Mouse (Mus musculus) layer of hippocampus, adult 11-12 months (tissue): Measurements from ENCODE around the gene Cyp2a4.
"Not testable (repeated sequence)": the region's sequence is repeated elsewhere in the genome, so short reads cannot be mapped to it uniquely, and the experiment has no call there.

Experiments used
- DNase-seq: peaks from one replicate; pipeline ENCODE4 v3.0.0; 2022; ENCODE audit warnings: low spot score

Gene Cyp2a4

GRCm38 (mm10) chr7:26306926-26307325 lies at the start of gene Cyp2a4:
Cyp2a4 (plus strand) TSS chr7:26307169.
- DNase-seq = not testable (repeated sequence)

- DNase-seq = not testable (repeated sequence)
Observed at GRCm38 (mm10) chr7:26260034-26260433, 46.9 kb upstream of the Cyp2a4 start, which contains the start of gene Vmn1r184. Vmn1r184 (plus strand) TSS chr7:26260334.

DNA sequence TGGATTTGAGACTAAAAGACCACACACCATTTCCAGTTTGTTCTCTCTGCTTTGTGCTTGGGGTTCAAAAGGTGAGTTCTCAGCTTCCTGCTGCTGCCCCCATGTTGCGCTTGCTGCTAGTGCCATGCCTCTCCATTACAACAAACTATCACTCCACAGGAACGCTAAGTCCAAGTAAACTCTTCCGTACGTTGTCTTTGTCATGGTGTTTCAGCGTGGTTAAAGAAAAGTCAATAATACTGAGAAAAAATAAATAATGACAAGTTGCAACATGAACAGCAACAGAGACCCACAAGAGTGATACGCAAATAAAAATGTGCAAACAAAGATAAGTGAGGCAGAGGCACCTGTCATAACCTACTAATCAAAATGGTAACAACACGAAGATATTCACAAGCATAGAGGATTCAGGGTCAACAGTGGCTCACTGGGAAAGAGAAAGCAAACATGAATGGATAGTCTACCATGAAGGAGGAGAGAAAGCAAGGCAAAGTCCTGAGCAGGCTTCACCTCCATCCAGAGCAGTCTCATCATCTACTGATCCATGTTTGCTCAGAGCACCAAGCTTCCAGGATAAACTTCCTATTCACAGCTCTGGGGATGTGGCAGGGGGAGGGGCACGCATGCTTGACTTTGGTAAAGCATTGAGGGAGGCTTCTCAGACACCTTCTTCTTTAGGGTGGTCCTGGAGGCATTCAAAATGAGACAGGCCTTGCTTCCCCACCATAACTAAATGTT lies 3.4 kb upstream of the Cyp2a4 start:
- not testable (repeated sequence) for DNase-seq

DNA sequence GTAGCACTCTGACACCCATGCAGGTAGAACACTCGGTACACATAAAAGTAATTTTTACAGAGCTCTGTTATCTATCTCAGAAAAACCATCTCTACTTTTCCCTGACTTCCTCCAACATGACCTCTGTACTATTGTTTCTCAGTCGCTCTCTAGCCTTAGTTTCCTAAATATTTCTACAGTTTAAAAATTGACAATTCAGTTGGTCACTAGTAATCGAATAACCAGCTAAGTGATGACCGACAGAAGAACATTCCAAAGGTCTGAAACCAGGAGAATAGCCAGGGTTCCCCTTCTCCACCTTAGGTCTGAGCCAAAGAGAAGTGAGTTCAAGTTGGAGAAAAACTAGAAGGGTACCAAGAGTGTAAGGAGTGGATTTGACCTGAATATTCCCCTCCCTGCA lies 4.8 kb downstream of the Cyp2a4 start:
- DNase-seq = not testable (repeated sequence)

DNA sequence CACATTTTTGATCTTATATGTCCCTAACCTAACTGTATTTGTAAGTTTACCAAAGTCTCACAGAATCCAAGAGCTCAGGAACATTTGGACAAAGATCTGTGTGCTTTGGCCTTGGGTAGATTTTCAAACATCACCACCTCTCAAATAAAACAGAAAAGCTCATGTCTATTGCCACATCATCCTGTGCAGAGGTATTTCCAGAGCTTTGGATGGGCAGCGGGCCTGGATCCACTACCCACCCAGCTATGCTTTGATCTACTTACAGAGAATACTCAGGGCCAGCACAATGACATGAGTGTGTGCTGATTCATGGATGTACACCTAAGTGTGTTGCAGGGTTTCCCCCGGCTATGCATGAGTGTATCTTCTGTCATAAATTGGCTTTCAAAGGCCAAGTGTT lies 8.2 kb downstream of the Cyp2a4 start:
- DNase-seq = not testable (repeated sequence)

- not testable (repeated sequence) for DNase-seq
Observed at GRCm38 (mm10) chr7:26315809-26316208, 8.8 kb downstream of the Cyp2a4 start.

DNA sequence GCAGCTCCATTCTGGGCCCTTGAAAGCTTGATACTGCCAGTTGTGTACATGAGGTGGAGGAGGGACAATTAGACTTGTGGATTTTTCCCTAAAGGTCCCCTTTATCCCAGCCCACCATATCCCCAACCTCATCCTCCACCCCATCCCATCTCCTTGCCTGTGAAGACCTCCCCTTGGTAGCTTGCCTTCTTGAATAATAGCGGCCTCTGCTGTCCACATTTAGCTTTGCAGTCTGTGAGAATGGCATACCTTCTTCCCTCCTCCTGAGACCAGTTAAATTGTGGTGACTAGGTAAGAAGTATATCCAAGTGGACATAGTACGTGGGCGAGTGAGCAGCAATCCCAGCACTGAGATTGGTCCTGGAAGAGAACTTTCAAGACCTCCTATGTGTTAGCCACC lies 13.4 kb downstream of the Cyp2a4 start:
- DNase-seq = not testable (repeated sequence)

- DNase-seq = not testable (repeated sequence)
Observed at GRCm38 (mm10) chr7:26350177-26350576, 43.2 kb downstream of the Cyp2a4 start.

DNA sequence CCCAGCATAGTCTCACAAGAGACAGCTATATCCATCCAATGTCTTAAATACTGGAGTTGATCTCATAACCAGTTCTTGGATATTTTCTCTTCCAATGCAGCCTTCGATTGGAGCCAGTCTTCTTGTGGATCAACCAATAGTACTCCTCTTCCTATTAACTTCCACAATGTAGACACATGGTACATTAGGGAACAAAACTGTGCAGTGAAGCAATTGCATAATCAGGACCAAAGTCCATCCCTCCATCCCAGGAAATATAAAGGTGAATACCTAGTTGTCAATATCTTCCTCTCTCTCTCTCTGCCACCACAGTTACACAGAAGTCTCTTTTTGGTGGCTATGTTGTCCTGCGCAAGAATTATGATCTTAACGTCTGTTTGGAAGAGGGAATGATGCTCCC lies 45.3 kb downstream of the Cyp2a4 start:
- DNase-seq = not testable (repeated sequence)

- not testable (repeated sequence) for DNase-seq
Observed at GRCm38 (mm10) chr7:26356719-26357118, 49.8 kb downstream of the Cyp2a4 start.
